Mouse (Mus musculus) myocyte (in vitro differentiated cells): ENCODE data around the gene Tcf7.

Source experiments
- CEBPB ChIP-seq: IDR thresholded peaks from 2 replicates; pipeline ENCODE4 v1.6.1; 2011; ENCODE audit warnings: mild to moderate bottlenecking, moderate library complexity; ENCODE audit not compliant: poor library complexity, insufficient read depth, severe bottlenecking
- E2F4 ChIP-seq: IDR thresholded peaks from one replicate; pipeline ENCODE4 v1.6.1; 2011; ENCODE audit warnings: mild to moderate bottlenecking, control low read depth, moderate library complexity; ENCODE audit not compliant: insufficient read depth
- MAX ChIP-seq: IDR thresholded peaks from one replicate; pipeline ENCODE4 v1.6.1; 2011; ENCODE audit warnings: low read depth, mild to moderate bottlenecking, control low read depth
- POLR2A ChIP-seq: IDR thresholded peaks from one replicate; pipeline ENCODE4 v1.6.1; 2011; ENCODE audit warnings: low read depth, mild to moderate bottlenecking, control low read depth, moderate library complexity; ENCODE audit not compliant: insufficient read length
- POLR2AphosphoS2 ChIP-seq: IDR thresholded peaks from one replicate; pipeline ENCODE4 v1.6.1; 2011; ENCODE audit warnings: low read depth, control low read depth; ENCODE audit not compliant: insufficient read length
- TCF12 ChIP-seq: IDR thresholded peaks from one replicate; pipeline ENCODE4 v1.6.1; 2011; ENCODE audit warnings: mild to moderate bottlenecking, control low read depth; ENCODE audit not compliant: poor library complexity, insufficient read depth, severe bottlenecking
- TCF3 ChIP-seq: IDR thresholded peaks from one replicate; pipeline ENCODE4 v1.6.1; 2011; ENCODE audit warnings: low read depth, control low read depth; ENCODE audit not compliant: insufficient read length
- USF1 ChIP-seq: IDR thresholded peaks from one replicate; pipeline ENCODE4 v1.6.1; 2011; ENCODE audit warnings: low read depth, mild to moderate bottlenecking, control low read depth, moderate library complexity

GRCm38 (mm10) chr11:52253674-52254375 is 29.0 kb downstream of the Tcf7 start:
- TF ChIP-seq E2F4 (no peak), USF1 (no peak), POLR2A (no peak), POLR2AphosphoS2 (no peak), CEBPB (no peak), TCF3 (no peak), TCF12 (no peak), MAX (no peak)
